Mouse (Mus musculus) B cell, adult 62 days (primary cell): Measurements from ENCODE around the gene Psg26. TPM values are rescaled to one million over a fixed set of nuclear protein-coding genes. Genes with fewer than 3 reads are reported as not detected.

ENCODE experiments used
- total RNA-seq: library from RNA; stranded (reverse); gene quantifications from 4 replicates; pipeline ENCODE4 v1.2.4, GENCODE M21; 2023

Gene Psg26
- not detected in 4 replicates for total RNA-seq

GRCm38 (mm10) chr7:18484077-18484476 is at the start of gene Psg26:
Gene Psg26 (minus strand): TSS chr7:18484177.

DNA sequence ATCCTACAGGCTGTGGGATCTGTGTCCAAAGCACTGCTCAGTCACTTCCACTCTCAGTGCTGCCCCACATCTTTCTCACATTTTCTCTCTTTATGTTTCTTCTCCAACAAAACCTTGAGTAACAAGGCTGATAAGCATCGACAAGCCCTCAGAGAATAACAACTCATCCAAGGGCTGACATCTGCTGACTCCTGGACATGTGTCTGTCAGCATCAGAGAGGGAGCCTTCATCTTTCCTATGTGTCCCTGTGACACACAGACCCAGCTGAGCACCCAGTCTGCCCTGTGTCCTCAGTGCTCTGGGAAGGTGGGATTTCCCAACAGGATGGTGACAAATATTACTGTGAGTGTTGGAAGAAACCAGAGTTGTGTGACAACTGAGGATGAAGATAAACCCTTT is 48.2 kb upstream of the Psg26 start, which contains the start of gene Psg25:
Gene Psg25, minus strand, starts transcription at position 101 of the 400 bp plus-strand sequence.

GRCm38 (mm10) chr7:18431941-18432340 is 52.0 kb downstream of the Psg26 start, which contains the start of gene Psg28:
Gene Psg28 (minus strand): TSS chr7:18432041.

Other genes with a start within 250 kb of the Psg26 start
- not detected in 4 replicates for gene Mill1, start 238.8 kb downstream of the Psg26 start, total RNA-seq
- not detected in 4 replicates for gene Psg18, start 129.2 kb downstream of the Psg26 start, total RNA-seq
- gene Psg28, start 52.1 kb downstream of the Psg26 start, total RNA-seq: not detected in 4 replicates
- gene Psg25, start 48.1 kb upstream of the Psg26 start, total RNA-seq: not detected in 4 replicates
- not detected in 4 replicates for gene Psg27, start 83.1 kb upstream of the Psg26 start, total RNA-seq
- gene Psg23, start 132.3 kb upstream of the Psg26 start, total RNA-seq: not detected in 4 replicates
- not detected in 4 replicates for gene Psg21, start 172.5 kb upstream of the Psg26 start, total RNA-seq
- gene Psg20, start 202.0 kb upstream of the Psg26 start, total RNA-seq: not detected in 4 replicates
- gene Psg22, start 233.9 kb upstream of the Psg26 start, total RNA-seq: not detected in 4 replicates